Mouse (Mus musculus) C2C12 (cell line): ENCODE data around the gene Zfyve21. TPM values are rescaled to one million over a fixed set of nuclear protein-coding genes. Genes with fewer than 3 reads are reported as not detected.

Experiments used
- H3K27me3 ChIP-seq: one replicate; pipeline ENCODE4 v1.6.1; 2011; ENCODE audit not compliant: control insufficient read depth, insufficient read depth, insufficient read length
- H3K36me3 ChIP-seq: one replicate; pipeline ENCODE4 v1.6.1; 2011; ENCODE audit not compliant: control insufficient read depth, insufficient read depth
- H3K4me3 ChIP-seq: one replicate; pipeline ENCODE4 v1.5.1; 2011; ENCODE audit warnings: mild to moderate bottlenecking, control low read depth; ENCODE audit not compliant: poor library complexity, insufficient read depth, severe bottlenecking
- H3K79me2 ChIP-seq: one replicate; pipeline ENCODE4 v1.6.1; 2011; ENCODE audit not compliant: control insufficient read depth, insufficient read depth
- H3K79me3 ChIP-seq: one replicate; pipeline ENCODE4 v1.6.1; 2011; ENCODE audit warnings: low read depth, control low read depth
- H3ac ChIP-seq: one replicate; pipeline ENCODE3; 2011; ENCODE audit warnings: low read depth; ENCODE audit not compliant: control insufficient read depth, insufficient read length
- CEBPB ChIP-seq: IDR thresholded peaks from one replicate; pipeline ENCODE4 v1.6.1; 2011; ENCODE audit warnings: low read depth, mild to moderate bottlenecking, control low read depth, moderate library complexity
- CTCF ChIP-seq: IDR thresholded peaks from one replicate; pipeline ENCODE4 v1.5.1; 2011; ENCODE audit not compliant: control insufficient read depth, insufficient read depth, insufficient read length
- FOSL1 ChIP-seq: IDR thresholded peaks from one replicate; pipeline ENCODE4 v1.8.0; 2011; ENCODE audit warnings: mild to moderate bottlenecking, low read length; ENCODE audit not compliant: poor library complexity, insufficient read depth, severe bottlenecking
- MAX ChIP-seq: IDR thresholded peaks from one replicate; pipeline ENCODE4 v1.6.1; 2011; ENCODE audit warnings: mild to moderate bottlenecking, control low read depth
- MYOD1 ChIP-seq: IDR thresholded peaks from one replicate; pipeline ENCODE4 v1.6.1; 2011; ENCODE audit warnings: low read depth; ENCODE audit not compliant: control insufficient read depth, insufficient read length
- MYOG ChIP-seq: IDR thresholded peaks from one replicate; pipeline ENCODE4 v1.6.1; 2011; ENCODE audit not compliant: control insufficient read depth, insufficient read length; ENCODE audit errors: extremely low read depth
- USF1 ChIP-seq: IDR thresholded peaks from one replicate; pipeline ENCODE4 v1.6.1; 2011; ENCODE audit warnings: low read depth, mild to moderate bottlenecking, control low read depth, moderate library complexity
- polyA plus RNA-seq: library from polyadenylated mRNA; unstranded; fragments of >200 nt; fragmentation: generic; extraction: Trizol; gene quantifications from one replicate; pipeline ENCODE4 v1.2.1, GENCODE M21; 2012; ENCODE audit warnings: missing spikeins

Zfyve21 gene
- polyA plus RNA-seq, 1 experiment: 40.0 TPM

DNA sequence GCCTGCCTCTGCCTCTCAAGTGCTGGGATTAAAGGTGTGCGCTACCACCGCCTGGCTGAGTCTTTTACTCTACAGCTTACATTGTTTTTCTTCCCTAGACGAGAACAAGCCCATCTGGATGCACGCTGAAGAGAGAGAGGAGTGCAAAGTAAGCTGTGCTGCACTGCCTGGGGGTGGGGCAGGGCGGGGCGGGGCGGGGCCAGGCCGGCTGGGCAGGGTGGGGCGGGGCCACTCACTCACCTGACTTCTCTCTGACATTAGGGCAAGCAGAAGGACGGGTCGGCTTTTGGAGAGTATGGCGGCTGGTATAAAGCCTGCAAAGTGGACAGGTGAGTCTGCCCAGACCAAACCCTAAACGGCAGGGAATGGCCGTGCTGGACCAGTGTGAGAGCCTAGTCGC lies 28.8 kb upstream of the Zfyve21 start:
- Histone ChIP-seq H3K79me3 (no peaks in the 10 kb centered on the region), H3K79me2 (peaks cover 5% of the 10 kb centered on the region), H3K36me3 (peaks cover 69% of the 10 kb centered on the region), H3ac (no peak overlapping the region), H3K4me3 (no peak overlapping the region), H3K27me3 (no peaks in the 10 kb centered on the region)
- no peak for TF ChIP-seq MYOG
- TF ChIP-seq FOSL1: no peak
- no peak for TF ChIP-seq CTCF
- no peak for TF ChIP-seq CEBPB
- no peak for TF ChIP-seq MAX

DNA sequence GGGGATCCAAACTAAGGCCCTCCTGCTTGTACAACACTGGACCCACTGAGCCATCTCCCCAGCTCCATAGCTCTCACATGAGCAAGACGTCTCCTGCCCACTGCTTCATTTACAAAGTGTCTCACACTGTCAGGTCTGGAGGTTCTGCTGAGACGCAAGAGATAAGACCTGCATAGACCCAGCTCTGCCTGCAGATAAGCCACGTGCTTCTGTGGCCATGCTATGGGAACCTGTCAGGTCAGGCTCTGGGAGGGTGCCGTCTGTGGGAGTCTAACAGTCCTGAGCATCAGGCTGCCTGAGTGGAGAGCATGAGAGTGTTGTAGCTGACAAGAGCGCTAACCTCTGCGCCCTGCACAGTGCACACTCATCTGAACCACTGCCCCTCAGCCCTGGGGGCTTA lies 27.0 kb upstream of the Zfyve21 start:
- Histone ChIP-seq H3ac (no peak overlapping the region), H3K36me3 (peaks cover 71% of the 10 kb centered on the region), H3K27me3 (no peaks in the 10 kb centered on the region), H3K79me2 (no peaks in the 10 kb centered on the region), H3K4me3 (no peak overlapping the region), H3K79me3 (no peaks in the 10 kb centered on the region)
- TF ChIP-seq CTCF (no peak), FOSL1 (no peak), MYOD1 (no peak), MAX (no peak), CEBPB (no peak), MYOG (no peak), USF1 (no peak)

DNA sequence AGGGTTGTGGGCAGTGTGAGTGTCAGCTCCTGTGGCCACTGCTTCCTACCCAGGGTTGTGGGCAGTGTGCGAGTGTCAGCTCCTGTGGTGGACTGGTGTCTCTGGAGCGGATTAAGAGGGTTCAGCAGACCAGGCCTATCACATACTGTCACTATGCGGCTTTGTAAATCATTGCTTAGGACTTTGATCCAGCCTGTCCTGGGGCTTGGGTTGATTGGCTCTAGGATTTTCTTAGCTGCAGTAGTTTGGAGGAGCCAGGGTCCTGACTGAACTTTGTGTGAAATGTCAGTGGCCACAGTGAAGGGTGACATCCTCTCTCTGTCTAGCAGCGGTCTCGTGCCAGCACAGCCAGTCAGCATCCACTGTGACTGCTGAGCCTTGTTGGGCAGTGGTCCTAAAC lies 23.9 kb upstream of the Zfyve21 start:
- Histone ChIP-seq H3ac (no peak overlapping the region), H3K79me2 (peaks cover 8% of the 10 kb centered on the region), H3K4me3 (no peak overlapping the region), H3K36me3 (peaks cover 74% of the 10 kb centered on the region), H3K27me3 (no peaks in the 10 kb centered on the region), H3K79me3 (no peaks in the 10 kb centered on the region)
- TF ChIP-seq MAX: no peak
- TF ChIP-seq CEBPB: no peak

DNA sequence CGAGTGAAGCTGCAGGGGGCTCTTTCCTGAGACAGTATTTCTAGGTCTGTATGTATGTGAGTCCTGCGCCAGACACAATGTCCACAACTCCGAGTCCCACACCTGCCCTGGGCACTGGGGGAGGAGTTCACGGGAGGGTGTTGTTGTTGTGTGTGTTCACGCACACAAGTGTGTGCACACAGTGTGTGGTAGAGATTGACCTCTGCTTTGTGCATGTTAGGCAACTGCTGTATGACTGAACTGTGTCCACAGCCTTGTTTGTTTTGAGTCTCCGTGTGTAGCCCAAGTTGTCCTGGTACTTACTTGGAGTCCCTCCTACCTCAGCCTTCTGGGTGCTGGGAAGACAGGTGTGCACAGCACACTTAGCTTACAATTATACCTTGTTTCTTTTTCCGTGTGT lies 23.3 kb upstream of the Zfyve21 start:
- H3K79me3 ChIP-seq: no peaks in the 10 kb centered on the region
- H3ac ChIP-seq: no peak overlapping the region
- no peak for TF ChIP-seq FOSL1
- no peak for TF ChIP-seq CTCF
- no peak for TF ChIP-seq CEBPB
- TF ChIP-seq USF1: no peak
- no peak for TF ChIP-seq MYOG
- TF ChIP-seq MYOD1: no peak
- TF ChIP-seq MAX: no peak
- H3K36me3 ChIP-seq: peaks cover 75% of the 10 kb centered on the region
- peaks cover 8% of the 10 kb centered on the region for H3K79me2 ChIP-seq
- no peak overlapping the region for H3K4me3 ChIP-seq
- no peaks in the 10 kb centered on the region for H3K27me3 ChIP-seq

DNA sequence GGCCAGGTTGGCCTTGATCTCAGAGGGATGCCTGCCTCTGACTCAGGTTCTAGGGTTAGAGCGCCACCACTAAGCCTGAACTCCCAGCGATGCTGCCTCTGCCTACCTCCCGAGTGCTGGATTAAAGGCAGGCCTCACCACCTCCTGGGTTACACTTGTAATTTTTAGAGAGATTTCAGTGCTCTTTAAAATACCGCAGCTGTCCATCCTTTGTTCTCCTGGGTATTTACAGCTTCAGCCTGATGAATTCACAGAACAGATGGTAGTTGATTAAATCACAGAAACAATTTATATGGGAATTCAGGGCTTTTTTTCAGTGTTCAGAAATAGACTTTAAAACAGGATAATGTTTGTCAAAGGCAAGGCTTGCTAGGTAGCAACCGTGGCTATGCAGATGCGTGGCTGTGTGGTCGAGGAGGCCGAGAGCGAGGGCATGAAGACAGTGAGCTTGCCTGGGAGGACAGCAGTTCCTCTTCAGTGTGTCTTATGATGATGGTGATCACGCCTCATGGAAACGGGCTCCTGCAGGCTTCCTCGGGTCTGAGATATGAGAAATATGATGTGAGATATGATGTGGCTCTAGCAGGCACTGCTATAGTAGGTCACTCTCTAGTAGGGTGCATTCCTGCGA lies 22.4 kb upstream of the Zfyve21 start:
- Histone ChIP-seq H3K79me3 (no peaks in the 10 kb centered on the region), H3K4me3 (no peak overlapping the region), H3K36me3 (peaks cover 78% of the 10 kb centered on the region), H3K27me3 (no peaks in the 10 kb centered on the region), H3K79me2 (peaks cover 8% of the 10 kb centered on the region), H3ac (no peak overlapping the region)
- no peak for TF ChIP-seq MAX
- no peak for TF ChIP-seq CTCF
- no peak for TF ChIP-seq USF1
- TF ChIP-seq FOSL1: no peak
- no peak for TF ChIP-seq CEBPB
- TF ChIP-seq MYOG: no peak
- TF ChIP-seq MYOD1: no peak

DNA sequence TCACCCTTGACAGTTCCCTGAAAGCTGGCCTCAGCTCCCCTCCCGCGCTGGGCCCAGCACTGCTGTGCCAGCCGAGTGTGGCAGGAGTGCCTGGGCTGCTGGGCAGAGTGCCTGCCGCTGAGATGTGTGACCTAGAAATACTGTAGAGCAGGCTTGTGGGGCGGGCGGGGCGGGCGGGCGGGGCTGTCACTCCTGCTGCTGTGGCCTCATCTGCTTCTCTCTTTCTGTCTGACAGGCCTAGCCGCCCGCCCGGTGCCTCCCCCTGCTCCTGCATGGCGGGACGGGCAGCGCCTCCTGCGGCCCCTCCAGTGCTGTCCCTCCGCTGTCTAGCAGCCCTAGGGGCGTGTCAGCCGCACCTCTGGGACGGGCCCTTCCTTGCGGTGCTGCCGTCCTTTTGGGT lies 19.9 kb upstream of the Zfyve21 start:
- H3ac ChIP-seq: no peak overlapping the region
- peaks cover 8% of the 10 kb centered on the region for H3K79me2 ChIP-seq
- no peaks in the 10 kb centered on the region for H3K27me3 ChIP-seq
- no peaks in the 10 kb centered on the region for H3K79me3 ChIP-seq
- H3K36me3 ChIP-seq: peaks cover 65% of the 10 kb centered on the region
- TF ChIP-seq CTCF (no peak), MAX (no peak), USF1 (no peak)
- no peak overlapping the region for H3K4me3 ChIP-seq
